9 mouse cellular contexts compared by ENCODE assay signal in genomic region chr8:4413764-4414163, GRCm38 (mm10).
DNase-seq lines count a peak whose midpoint lies in the region; ATAC-seq and TF ChIP-seq lines count a peak whose summit lies in the region.
"Had no signal": no experiment of that assay in that cellular context is flagged by ENCODE, and none has a peak within 500 bp of the region (broad histone marks: within the 10 kb centered on the region; RNA-seq: fewer than 3 reads in every experiment).

No protein-coding gene starts in this region.

- no peaks in the 10 kb centered on the region for H3K36me3 ChIP-seq in heart, embryonic 12.5 days
- H3K36me3 ChIP-seq in forebrain, postnatal 0 days (ENCODE audit: insufficient read depth): no peaks in the 10 kb centered on the region
- no peaks in the 10 kb centered on the region for H3K36me3 ChIP-seq in midbrain, embryonic 10.5 days
- no peaks in the 10 kb centered on the region for H3K36me3 ChIP-seq in liver, postnatal 0 days (replicated peaks; ENCODE audit: insufficient read depth, low read length)

- H3K27me3 ChIP-seq in heart, embryonic 12.5 days (replicated peaks): no peaks in the 10 kb centered on the region
- no peaks in the 10 kb centered on the region for H3K27me3 ChIP-seq in forebrain, postnatal 0 days (ENCODE audit: insufficient read depth, low read length)
- H3K27me3 ChIP-seq in midbrain, embryonic 10.5 days (ENCODE audit: low read depth, poor library complexity, severe bottlenecking): no peaks in the 10 kb centered on the region
- no peaks in the 10 kb centered on the region for H3K27me3 ChIP-seq in liver, postnatal 0 days (ENCODE audit: insufficient read depth, low read length)
- H3K27me3 ChIP-seq: megakaryocyte, embryonic 14.5 days had no signal

- TF ChIP-seq EP300 in liver, postnatal 0 days (IDR thresholded peaks at IDR 0.05; ENCODE audit: low read depth): no peak

- ATAC-seq in heart, embryonic 12.5 days (ENCODE audit: insufficient number of reproducible peaks, low FRiP score): 0 out of 2 replicates have a peak, but pooled peaks have one; percentile 29
- ATAC-seq in forebrain, postnatal 0 days: peak; percentile 66; the same call in 1 of the 2 replicates
- no peak for ATAC-seq in liver, postnatal 0 days

- no peak for DNase-seq in heart, adult 8-10 months (ENCODE audit: low spot score)
- DNase-seq in NIH3T3 (ENCODE audit: low read depth) (peak; percentile 31), MN1 (ENCODE audit: low spot score) (no peak)
- peak; percentile 12 for DNase-seq in forebrain, postnatal 0 days
- DNase-seq in midbrain, embryonic 10.5 days (ENCODE audit: low spot score): peak; percentile 38
- no peak for DNase-seq in liver, postnatal 0 days
- DNase-seq in frontal cortex, postnatal 25 days (ENCODE audit: low spot score in 2 of 2): no peak

- H3K4me1 ChIP-seq in heart, embryonic 12.5 days (replicated peaks): peaks cover 19% of the 10 kb centered on the region; the same call in 1 of the 2 replicates
- no peaks in the 10 kb centered on the region for H3K4me1 ChIP-seq in forebrain, postnatal 0 days (ENCODE audit: insufficient read depth)
- H3K4me1 ChIP-seq in midbrain, embryonic 10.5 days: peaks cover 12% of the 10 kb centered on the region
- no peaks in the 10 kb centered on the region for H3K4me1 ChIP-seq in liver, postnatal 0 days (ENCODE audit: insufficient read depth)
- H3K4me1 ChIP-seq: megakaryocyte, embryonic 14.5 days had no signal

- 32% methylated on average over 4 of the region's 4 CpGs for WGBS in heart, embryonic 12.5 days
- WGBS in forebrain, postnatal 0 days: 4% methylated on average over 4 of the region's 4 CpGs
- WGBS in midbrain, embryonic 10.5 days: 24% methylated on average over 4 of the region's 4 CpGs
- 53% methylated on average over 4 of the region's 4 CpGs for WGBS in liver, postnatal 0 days (ENCODE audit: insufficient replicate concordance)

- H3K4me3 ChIP-seq in heart, embryonic 12.5 days: no peak overlapping the region
- H3K4me3 ChIP-seq in forebrain, postnatal 0 days (ENCODE audit: low read depth, low read length): no peak overlapping the region
- no peak overlapping the region for H3K4me3 ChIP-seq in midbrain, embryonic 10.5 days
- no peak overlapping the region for H3K4me3 ChIP-seq in liver, postnatal 0 days (ENCODE audit: low read depth, low read length)
- H3K4me3 ChIP-seq: megakaryocyte, embryonic 14.5 days had no signal

- H3K9me3 ChIP-seq in heart, embryonic 12.5 days (replicated peaks): no peaks in the 10 kb centered on the region
- no peaks in the 10 kb centered on the region for H3K9me3 ChIP-seq in forebrain, postnatal 0 days (ENCODE audit: low read length)
- H3K9me3 ChIP-seq in midbrain, embryonic 10.5 days (replicated peaks): no peaks in the 10 kb centered on the region; the same call in 1 of the 2 replicates
- H3K9me3 ChIP-seq in liver, postnatal 0 days (ENCODE audit: low read length): no peaks in the 10 kb centered on the region

- no peak for TF ChIP-seq CTCF in forebrain, postnatal 0 days (IDR thresholded peaks at IDR 0.05; ENCODE audit: low read depth)
- TF ChIP-seq CTCF in liver, postnatal 0 days (IDR thresholded peaks at IDR 0.05; ENCODE audit: low read depth): no peak

- no peak overlapping the region for H3K4me2 ChIP-seq in heart, embryonic 12.5 days
- no peak overlapping the region for H3K4me2 ChIP-seq in forebrain, postnatal 0 days (ENCODE audit: low read depth)
- H3K4me2 ChIP-seq in liver, postnatal 0 days (ENCODE audit: low read depth, low read length): no peak overlapping the region

- H3K9ac ChIP-seq in heart, embryonic 12.5 days: no peak overlapping the region
- no peak overlapping the region for H3K9ac ChIP-seq in forebrain, postnatal 0 days
- no peak overlapping the region for H3K9ac ChIP-seq in liver, postnatal 0 days (replicated peaks)

- no peak overlapping the region for H3K27ac ChIP-seq in heart, embryonic 12.5 days (ENCODE audit: poor library complexity, severe bottlenecking)
- no peak overlapping the region for H3K27ac ChIP-seq in forebrain, postnatal 0 days (ENCODE audit: low read depth, low read length)
- peak overlapping the region; percentile 55; the same call in 1 of the 2 replicates for H3K27ac ChIP-seq in midbrain, embryonic 10.5 days (replicated peaks)
- H3K27ac ChIP-seq in liver, postnatal 0 days (ENCODE audit: low read depth): no peak overlapping the region

Comparison
In these comparisons a context has a peak if more than half of its experiments do, and no peak if none do; other contexts are left out.
1. DNase-seq: peak in NIH3T3 (single experiment), forebrain, postnatal 0 days (single experiment) and midbrain, embryonic 10.5 days (single experiment); none in heart, adult 8-10 months (single experiment), liver, postnatal 0 days (single experiment), MN1 (single experiment) and frontal cortex, postnatal 25 days (0 of 2).